Mouse (Mus musculus) cerebellum, adult 2 months (tissue): ENCODE measurements around the gene 1810013L24Rik. TPM values are rescaled to one million over a fixed set of nuclear protein-coding genes. Genes with fewer than 3 reads are reported as not detected.

Experiments
- DNase-seq, 2 experiments: peaks; one replicate each; pipeline ENCODE4 v3.0.0; 2021
- H3K27ac ChIP-seq: fragments of 200-500 bp; 2 replicates; pipeline ENCODE4 v1.5.1; 2012; ENCODE audit warnings: low read length, control low read depth, inconsistent platforms; ENCODE audit not compliant: insufficient read depth
- H3K27me3 ChIP-seq: fragments of 200-500 bp; 2 replicates; pipeline ENCODE4 v1.6.1; 2012; ENCODE audit warnings: inconsistent platforms, mild to moderate bottlenecking, low read length, moderate library complexity; ENCODE audit not compliant: control insufficient read depth, insufficient read depth
- H3K4me1 ChIP-seq: fragments of 200-500 bp; 2 replicates; pipeline ENCODE4 v1.6.1; 2011; ENCODE audit warnings: low read length; ENCODE audit not compliant: control insufficient read depth, insufficient read depth
- H3K4me3 ChIP-seq: fragments of 200-500 bp; replicated peaks from 2 replicates; pipeline ENCODE3; 2011; ENCODE audit warnings: mild to moderate bottlenecking, low read depth, low read length, control low read depth; ENCODE audit not compliant: insufficient read depth
- CTCF ChIP-seq: fragments of 200-500 bp; IDR thresholded peaks from 2 replicates; pipeline ENCODE4 v1.5.1; 2011; ENCODE audit warnings: low read depth, mild to moderate bottlenecking, control low read depth, low read length, moderate library complexity, borderline replicate concordance; ENCODE audit not compliant: insufficient read depth
- POLR2A ChIP-seq: fragments of 200-500 bp; IDR thresholded peaks from 2 replicates; pipeline ENCODE4 v1.6.1; 2011; ENCODE audit warnings: low read length, control low read depth, borderline replicate concordance; ENCODE audit not compliant: insufficient read depth
- WGBS: fragments of 180-500 bp; shearing (Covaris S2); methylation state at CpG from one replicate; pipeline ENCODE4 v1.1.7; 2018; 5-methylcytosine and 5-hydroxymethylcytosine counted together
- polyA plus RNA-seq: library from polyadenylated mRNA; depleted of rRNA; stranded (reverse); fragments of >200 nt; gene quantifications from 2 replicates; pipeline ENCODE4 v1.2.3, GENCODE M21; 2012

The 1810013L24Rik gene
- polyA plus RNA-seq, 1 experiment = 51.2 TPM

DNA sequence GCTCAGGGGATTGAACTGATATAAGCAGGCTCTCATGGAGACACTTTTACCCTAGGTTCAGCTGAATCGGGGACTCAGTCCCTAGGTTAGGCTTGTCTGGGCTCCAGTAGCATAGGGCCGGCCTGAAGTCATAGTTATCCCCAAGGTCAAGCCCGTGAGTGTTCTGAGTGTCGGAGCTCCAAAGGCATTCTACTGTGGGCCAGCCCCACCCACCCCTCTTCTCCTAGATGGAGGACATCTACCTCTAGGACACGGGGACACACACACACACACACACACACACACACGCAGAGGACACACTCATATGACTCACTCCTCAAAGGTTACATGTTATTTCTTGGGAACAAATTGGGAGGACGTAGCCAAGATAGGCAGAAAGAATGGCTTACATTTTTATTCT, 2.5 kb upstream of the 1810013L24Rik start:
- H3K4me3 ChIP-seq = no peak overlapping the region
- peaks cover 2% of the 10 kb centered on the region; the same call in 1 of the 2 replicates for H3K4me1 ChIP-seq
- WGBS = 96% methylated on average over 7 of the region's 7 CpGs
- no peak for DNase-seq
- H3K27ac ChIP-seq = no peak overlapping the region
- no peak for TF ChIP-seq POLR2A
- TF ChIP-seq CTCF = no peak
- H3K27me3 ChIP-seq = no peaks in the 10 kb centered on the region

DNA sequence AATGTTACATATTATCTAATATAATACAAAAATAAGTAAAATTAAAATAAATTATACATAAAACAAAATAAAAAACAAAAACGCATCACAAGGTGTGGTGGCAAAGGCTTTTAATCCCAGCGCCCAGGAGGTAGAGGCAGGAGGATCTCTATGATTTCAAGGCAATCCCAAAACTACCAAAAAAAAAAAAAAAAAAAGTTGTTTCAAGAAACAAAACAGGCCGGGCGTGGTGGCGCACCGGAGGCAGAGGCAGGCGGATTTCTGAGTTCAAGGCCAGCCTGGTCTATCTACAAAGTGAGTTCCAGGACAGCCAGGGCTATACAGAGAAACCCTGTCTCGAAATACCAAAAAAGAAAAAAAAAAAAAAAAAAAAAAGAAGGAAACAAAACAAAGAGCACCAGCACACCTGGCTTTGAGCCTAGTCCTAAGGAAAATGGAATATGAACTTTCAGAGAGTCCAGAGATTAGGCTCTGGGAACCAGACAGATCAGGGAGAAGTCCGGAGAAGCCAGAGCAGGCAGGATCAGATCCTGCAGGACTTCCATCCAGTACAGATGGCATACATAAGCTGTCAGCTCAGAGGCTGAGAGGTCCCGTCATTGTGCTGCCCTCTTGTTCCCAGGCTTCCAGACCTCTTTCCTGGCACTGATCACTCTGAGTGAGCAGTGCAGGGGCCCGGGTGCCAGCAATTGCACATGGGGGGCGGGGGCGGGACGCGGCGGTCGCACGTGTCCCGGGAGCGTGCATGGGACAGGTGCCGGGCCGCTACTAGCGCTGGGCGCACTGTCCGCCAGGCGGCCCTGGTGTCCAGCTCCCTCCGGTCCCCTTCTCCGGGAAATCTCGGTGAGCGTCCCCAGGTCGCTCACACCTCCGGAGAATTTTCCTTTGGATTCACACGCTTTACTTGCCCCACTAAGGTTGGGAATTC, 1.0 kb upstream of the 1810013L24Rik start:
- Histone ChIP-seq H3K4me1 (peaks cover 3% of the 10 kb centered on the region; the same call in 1 of the 2 replicates), H3K27me3 (no peaks in the 10 kb centered on the region), H3K4me3 (peak overlapping the region; percentile 82), H3K27ac (peak overlapping the region; percentile 94)
- WGBS = 8% methylated on average over 33 of the region's 33 CpGs
- peak in 1 of 2 experiments; percentile 23 for DNase-seq
- peak; percentile 47 for TF ChIP-seq CTCF
- no peak for TF ChIP-seq POLR2A

DNA sequence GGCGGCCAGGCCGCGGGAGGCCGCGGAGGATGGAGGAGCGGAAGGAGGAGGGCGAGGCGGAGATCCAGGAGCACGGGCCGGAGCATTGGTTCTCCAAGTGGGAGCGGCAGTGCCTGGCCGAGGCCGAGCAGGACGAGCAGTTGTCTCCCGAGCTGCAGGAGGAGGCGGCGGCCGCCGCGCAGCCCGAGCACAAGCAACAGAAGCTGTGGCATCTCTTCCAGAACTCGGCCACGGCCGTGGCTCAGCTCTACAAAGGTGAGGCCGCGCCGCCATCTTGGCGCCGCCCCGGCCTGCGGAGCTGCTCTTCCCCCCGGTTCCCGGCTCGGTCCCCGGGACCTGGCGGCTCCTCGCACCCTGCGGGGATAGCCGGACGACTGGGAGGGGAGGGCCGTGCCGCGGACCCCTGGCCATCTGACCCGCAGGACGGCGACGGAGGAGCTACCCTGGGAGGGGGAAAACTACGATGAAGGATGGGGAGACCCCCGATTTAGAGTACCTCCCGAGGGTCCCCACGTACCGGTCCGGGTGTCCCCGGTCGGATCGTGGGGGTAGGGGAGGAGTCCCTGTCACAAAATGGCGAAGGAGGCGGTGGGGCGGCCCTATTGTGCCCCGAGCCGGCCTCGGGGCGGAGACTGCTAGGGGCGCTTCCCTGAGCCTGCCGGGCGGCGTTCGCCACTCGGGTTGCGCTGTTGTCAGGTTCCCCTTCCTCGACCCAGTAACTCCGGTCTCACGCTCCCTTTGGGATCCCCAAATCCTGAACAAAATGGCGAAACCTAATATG, 721 bp downstream of the 1810013L24Rik start:
- peak overlapping the region; percentile 95 for H3K27ac ChIP-seq
- WGBS = under 1% methylated on average over 74 of the region's 74 CpGs

DNA sequence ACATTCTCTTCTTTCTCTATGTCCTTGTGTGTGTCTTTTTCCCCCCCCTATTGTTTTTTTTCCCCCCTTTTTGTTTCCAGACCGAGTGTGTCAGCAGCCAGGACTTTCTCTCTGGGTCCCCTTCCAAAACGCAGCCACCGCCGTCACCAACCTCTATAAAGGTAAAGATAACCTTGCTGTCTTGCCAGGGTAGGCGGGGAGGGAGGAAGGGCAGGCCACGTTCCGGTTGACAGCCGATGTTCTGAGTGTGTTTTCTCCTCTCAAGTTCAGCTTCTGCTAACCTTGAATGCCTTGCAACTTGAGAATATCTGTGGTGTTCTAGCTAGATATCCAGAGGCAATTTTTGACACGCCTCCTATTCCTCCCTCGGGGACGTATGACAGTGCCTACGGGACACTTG, 1.3 kb downstream of the 1810013L24Rik start:
- no peaks in the 10 kb centered on the region for H3K27me3 ChIP-seq
- TF ChIP-seq CTCF (no peak), POLR2A (no peak)
- DNase-seq = peak; percentile 40 to 44
- H3K27ac ChIP-seq = peak overlapping the region; percentile 95
- H3K4me3 ChIP-seq = peak overlapping the region; percentile 91
- H3K4me1 ChIP-seq = peaks cover 8% of the 10 kb centered on the region; the same call in 1 of the 2 replicates
- under 1% methylated on average over 12 of the region's 12 CpGs for WGBS

More for the DNA sequence above, 721 bp downstream of the 1810013L24Rik start:
- peaks cover 8% of the 10 kb centered on the region; the same call in 1 of the 2 replicates for H3K4me1 ChIP-seq
- no peaks in the 10 kb centered on the region for H3K27me3 ChIP-seq
- peak overlapping the region; percentile 91 for H3K4me3 ChIP-seq
- TF ChIP-seq CTCF (no peak), POLR2A (no peak)
- DNase-seq = peak; percentile 70

DNA sequence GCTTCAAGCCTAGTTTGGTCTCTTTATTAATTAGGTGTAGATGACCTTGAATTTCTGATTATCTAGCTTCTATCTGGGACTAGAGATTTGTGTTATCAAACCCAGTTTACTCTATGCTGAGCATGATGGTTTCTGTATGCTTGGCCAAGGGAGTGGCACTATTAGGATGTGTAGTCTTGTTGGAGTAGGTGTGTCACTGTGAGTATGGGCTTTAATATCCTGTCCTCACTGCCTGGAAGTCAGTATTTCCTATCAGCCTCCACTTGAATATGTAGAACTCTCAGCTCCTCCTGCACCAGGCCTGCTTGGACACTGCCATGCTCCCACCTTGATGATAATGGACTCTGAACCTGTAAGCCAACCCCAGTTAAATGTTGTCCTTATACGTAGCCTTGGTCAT, 7.0 kb downstream of the 1810013L24Rik start:
- WGBS = 61% methylated on average over 1 of the region's 1 CpGs
- peaks cover 11% of the 10 kb centered on the region for H3K4me1 ChIP-seq
- TF ChIP-seq CTCF = no peak
- TF ChIP-seq POLR2A = no peak
- DNase-seq = no peak
- H3K27me3 ChIP-seq = no peaks in the 10 kb centered on the region
- no peak overlapping the region for H3K4me3 ChIP-seq
- H3K27ac ChIP-seq = no peak overlapping the region

DNA sequence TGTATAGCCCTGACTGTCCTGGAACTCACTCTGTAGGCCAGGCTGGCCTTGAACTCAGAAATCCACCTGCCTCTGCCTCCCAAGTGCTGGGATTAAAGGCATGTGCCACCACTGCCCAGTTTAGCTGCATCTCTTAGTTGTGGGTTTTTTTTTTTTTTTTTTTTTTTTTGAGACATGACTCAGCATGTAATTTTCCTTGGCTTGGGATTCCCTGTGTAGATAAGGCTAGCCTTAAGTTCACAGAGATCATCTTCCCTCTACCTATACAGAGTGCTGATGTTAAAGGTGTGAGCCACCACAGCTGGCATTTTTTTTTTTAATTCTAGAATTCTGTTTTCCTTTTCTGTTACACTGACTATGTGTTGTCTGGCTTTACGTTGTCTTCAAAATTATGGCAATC, 7.7 kb downstream of the 1810013L24Rik start:
- H3K4me1 ChIP-seq = peaks cover 7% of the 10 kb centered on the region
- H3K4me3 ChIP-seq = no peak overlapping the region
- no peak for DNase-seq
- TF ChIP-seq POLR2A (no peak), CTCF (no peak)
- no peaks in the 10 kb centered on the region for H3K27me3 ChIP-seq
- WGBS = 37% methylated on average over 1 of the region's 1 CpGs
- H3K27ac ChIP-seq = no peak overlapping the region

DNA sequence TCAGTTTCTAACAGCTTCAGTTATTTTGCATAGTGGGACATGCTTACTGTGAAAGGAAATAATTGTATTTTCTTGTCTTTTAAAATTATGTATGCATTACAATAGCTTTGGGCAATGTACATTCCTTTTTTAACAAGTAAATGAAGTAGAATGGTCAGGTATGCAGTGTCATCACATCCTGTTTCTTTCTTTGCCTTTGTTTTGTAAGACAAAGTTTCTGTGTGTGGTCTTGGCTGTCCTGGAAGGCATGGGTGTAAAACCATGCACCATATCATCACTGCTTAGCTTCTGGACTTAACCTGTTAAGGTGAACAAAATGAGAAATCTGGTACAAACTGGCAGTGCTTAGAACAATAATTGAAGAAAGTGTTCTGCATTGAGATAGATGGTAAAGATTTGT, 9.0 kb downstream of the 1810013L24Rik start:
- H3K4me3 ChIP-seq = no peak overlapping the region
- no peak for DNase-seq
- H3K4me1 ChIP-seq = peaks cover 12% of the 10 kb centered on the region
- no peak overlapping the region for H3K27ac ChIP-seq
- H3K27me3 ChIP-seq = no peaks in the 10 kb centered on the region
- TF ChIP-seq POLR2A (no peak), CTCF (no peak)
